Mouse (Mus musculus) limb, embryonic 11.5 days (tissue): ENCODE data around the gene Agbl5. TPM values are rescaled to one million over a fixed set of nuclear protein-coding genes. Genes with fewer than 3 reads are reported as not detected.
A peak's percentile ranks its signal among the peaks of the same experiment; 100 is the strongest.

Experiments used
- ATAC-seq: fragments of 200-750 bp; cut with Nextera tagmentation; 2 replicates; pipeline ENCODE4 v1.8.0; 2017; ENCODE audit warnings: low read depth; ENCODE audit not compliant: insufficient number of reproducible peaks, low FRiP score, low TSS enrichment
- DNase-seq: peaks from one replicate; pipeline ENCODE4 v3.0.0-alpha.2; 2015; ENCODE audit warnings: low spot score
- H3K27ac ChIP-seq: fragments of 300-500 bp; sonication (generic); replicated peaks from 2 replicates; pipeline ENCODE4 v1.5.1; 2014; ENCODE audit warnings: low read depth, mild to moderate bottlenecking, low read length
- H3K27me3 ChIP-seq: fragments of 300-500 bp; sonication (generic); 2 replicates; pipeline ENCODE4 v1.6.1; 2014; ENCODE audit warnings: mild to moderate bottlenecking, low read length, mixed read lengths; ENCODE audit not compliant: control insufficient read depth, insufficient read depth
- H3K36me3 ChIP-seq: fragments of 300-500 bp; sonication (generic); 2 replicates; pipeline ENCODE4 v1.6.1; 2014; ENCODE audit warnings: mild to moderate bottlenecking, low read length, moderate library complexity, mixed read lengths; ENCODE audit not compliant: control insufficient read depth, insufficient read depth
- H3K4me1 ChIP-seq: fragments of 300-500 bp; sonication (generic); 2 replicates; pipeline ENCODE4 v1.6.1; 2014; ENCODE audit warnings: low read length, mixed read lengths; ENCODE audit not compliant: control insufficient read depth, insufficient read depth
- H3K4me2 ChIP-seq: fragments of 300-500 bp; sonication (generic); 2 replicates; pipeline ENCODE4 v1.6.1; 2014; ENCODE audit warnings: low read depth, mild to moderate bottlenecking, moderate library complexity; ENCODE audit not compliant: severe bottlenecking
- H3K4me3 ChIP-seq: fragments of 300-500 bp; sonication (generic); 2 replicates; pipeline ENCODE4 v1.5.1; 2014; ENCODE audit warnings: low read depth, low read length
- H3K9ac ChIP-seq: fragments of 300-500 bp; sonication (generic); 2 replicates; pipeline ENCODE4 v1.6.1; 2014; ENCODE audit warnings: mild to moderate bottlenecking, low read length
- H3K9me3 ChIP-seq: fragments of 300-500 bp; sonication (generic); 2 replicates; pipeline ENCODE4 v1.6.1; 2016; ENCODE audit warnings: low read length; ENCODE audit not compliant: control insufficient read depth
- WGBS: fragments of 180-500 bp; shearing (Covaris S2); extraction: QIAGEN DNeasy Blood & Tissue Kit; methylation state at CpG from one replicate; pipeline ENCODE4 v1.1.7; 2014; 5-methylcytosine and 5-hydroxymethylcytosine counted together
- polyA plus RNA-seq: library from polyadenylated mRNA; unstranded; fragments of >200 nt; fragmentation: Nextera tagmentation; extraction: Ambion mirVana; gene quantifications from 2 replicates; pipeline ENCODE4 v1.2.1, GENCODE M21; 2014

Agbl5 gene
- polyA plus RNA-seq, 1 experiment from 2014 or later = 35.7 TPM

DNA sequence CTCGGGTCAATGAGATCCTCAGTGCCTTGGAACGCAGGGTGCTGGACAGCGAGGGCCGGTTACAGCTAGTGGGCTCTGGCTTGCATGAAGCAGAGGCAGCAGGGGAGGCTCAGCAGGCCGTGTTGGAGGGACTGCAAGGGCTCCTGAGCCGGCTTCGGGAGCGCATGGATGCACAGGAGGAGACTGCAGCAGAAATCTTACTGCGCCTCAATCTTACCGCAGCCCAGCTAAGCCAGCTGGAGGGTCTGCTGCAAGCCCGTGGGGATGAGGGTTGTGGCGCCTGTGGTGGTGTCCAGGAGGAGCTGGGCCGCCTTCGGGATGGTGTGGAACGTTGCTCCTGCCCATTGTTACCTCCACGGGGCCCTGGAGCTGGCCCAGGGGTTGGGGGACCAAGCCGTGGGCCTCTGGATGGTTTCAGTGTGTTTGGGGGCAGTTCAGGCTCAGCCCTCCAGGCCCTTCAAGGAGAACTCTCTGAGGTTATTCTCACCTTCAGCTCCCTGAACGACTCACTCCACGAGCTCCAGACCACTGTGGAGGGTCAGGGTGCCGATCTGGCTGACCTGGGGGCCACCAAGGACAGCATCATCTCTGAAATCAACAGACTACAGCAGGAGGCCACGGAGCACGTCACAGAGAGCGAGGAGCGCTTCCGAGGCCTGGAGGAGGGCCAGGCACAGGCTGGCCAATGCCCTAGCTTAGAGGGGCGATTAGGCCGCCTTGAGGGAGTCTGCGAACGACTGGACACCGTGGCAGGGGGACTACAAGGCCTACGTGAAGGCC, 29.6 kb downstream of the Agbl5 start:
- Histone ChIP-seq H3K4me3 (no peak overlapping the region), H3K27ac (no peak overlapping the region), H3K4me2 (no peak overlapping the region), H3K4me1 (peaks cover 26% of the 10 kb centered on the region), H3K27me3 (no peaks in the 10 kb centered on the region), H3K9me3 (no peaks in the 10 kb centered on the region), H3K9ac (no peak overlapping the region), H3K36me3 (peaks cover 14% of the 10 kb centered on the region; the same call in 1 of the 2 replicates)
- no peak for ATAC-seq
- WGBS = 88% methylated on average over 31 of the region's 31 CpGs
- DNase-seq = no peak

- no peaks in the 10 kb centered on the region for H3K9me3 ChIP-seq
- H3K9ac ChIP-seq = no peak overlapping the region
- H3K4me2 ChIP-seq = no peak overlapping the region
- no peak overlapping the region for H3K4me3 ChIP-seq
- peaks cover 14% of the 10 kb centered on the region; the same call in 1 of the 2 replicates for H3K36me3 ChIP-seq
- no peak for ATAC-seq
- WGBS = 78% methylated on average over 8 of the region's 8 CpGs
- no peak for DNase-seq
- H3K4me1 ChIP-seq = peaks cover 26% of the 10 kb centered on the region
- no peak overlapping the region for H3K27ac ChIP-seq
- no peaks in the 10 kb centered on the region for H3K27me3 ChIP-seq
These were observed 30.2 kb downstream of the Agbl5 start for GRCm38 (mm10) chr5:30918691-30919090.

DNA sequence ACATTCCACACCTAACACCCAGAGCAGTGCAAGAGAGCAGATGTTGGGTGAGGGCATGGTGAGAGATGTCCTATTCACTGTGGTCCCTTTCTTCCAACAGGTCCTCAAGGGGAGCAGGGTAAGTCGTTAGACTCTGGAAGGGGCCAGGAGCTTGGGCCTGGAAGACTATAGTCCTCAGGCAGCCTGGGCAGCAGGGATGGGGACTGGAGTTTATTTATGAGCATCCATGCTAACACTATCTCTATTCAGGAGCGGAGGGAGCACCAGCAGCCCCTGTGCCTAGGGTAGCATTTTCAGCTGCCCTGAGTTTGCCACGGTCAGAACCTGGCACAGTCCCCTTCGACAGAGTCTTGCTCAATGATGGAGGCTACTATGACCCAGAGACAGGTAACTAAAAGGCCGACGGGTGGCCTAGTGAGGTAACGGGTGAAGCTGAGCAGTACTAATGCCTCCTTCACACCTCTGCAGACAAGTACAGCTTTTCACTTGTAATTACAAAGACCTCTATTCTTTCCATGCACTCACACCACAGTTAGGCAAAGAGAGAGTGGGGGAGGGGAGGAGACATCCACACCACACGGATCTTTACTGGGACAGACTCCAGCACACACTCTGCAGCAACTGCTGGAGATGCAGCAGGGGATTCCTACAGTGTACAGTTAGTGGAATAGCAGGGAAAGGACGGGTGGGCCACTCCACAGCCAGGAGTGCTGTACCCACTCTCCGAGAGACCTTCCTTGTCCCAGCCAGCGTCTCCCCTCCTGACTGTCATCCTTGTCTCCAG, 31.5 kb downstream of the Agbl5 start:
- no peak overlapping the region for H3K27ac ChIP-seq
- no peak overlapping the region for H3K9ac ChIP-seq
- H3K36me3 ChIP-seq = peaks cover 14% of the 10 kb centered on the region; the same call in 1 of the 2 replicates
- ATAC-seq = no peak
- WGBS = 75% methylated on average over 11 of the region's 11 CpGs
- H3K4me1 ChIP-seq = peaks cover 17% of the 10 kb centered on the region
- H3K9me3 ChIP-seq = no peaks in the 10 kb centered on the region
- no peak for DNase-seq
- H3K27me3 ChIP-seq = no peaks in the 10 kb centered on the region
- no peak overlapping the region for H3K4me2 ChIP-seq
- no peak overlapping the region for H3K4me3 ChIP-seq

- peaks cover 14% of the 10 kb centered on the region; the same call in 1 of the 2 replicates for H3K36me3 ChIP-seq
- H3K27me3 ChIP-seq = no peaks in the 10 kb centered on the region
- H3K27ac ChIP-seq = no peak overlapping the region
- WGBS = 67% methylated on average over 19 of the region's 19 CpGs
- peaks cover 12% of the 10 kb centered on the region for H3K4me1 ChIP-seq
- no peak overlapping the region for H3K4me2 ChIP-seq
- ATAC-seq (0 out of 2 replicates have a peak, but pooled peaks have one; percentile 7), DNase-seq (no peak)
- no peak overlapping the region for H3K9ac ChIP-seq
- no peaks in the 10 kb centered on the region for H3K9me3 ChIP-seq
- H3K4me3 ChIP-seq = no peak overlapping the region
These were observed 32.1 kb downstream of the Agbl5 start for GRCm38 (mm10) chr5:30920621-30921020.

DNA sequence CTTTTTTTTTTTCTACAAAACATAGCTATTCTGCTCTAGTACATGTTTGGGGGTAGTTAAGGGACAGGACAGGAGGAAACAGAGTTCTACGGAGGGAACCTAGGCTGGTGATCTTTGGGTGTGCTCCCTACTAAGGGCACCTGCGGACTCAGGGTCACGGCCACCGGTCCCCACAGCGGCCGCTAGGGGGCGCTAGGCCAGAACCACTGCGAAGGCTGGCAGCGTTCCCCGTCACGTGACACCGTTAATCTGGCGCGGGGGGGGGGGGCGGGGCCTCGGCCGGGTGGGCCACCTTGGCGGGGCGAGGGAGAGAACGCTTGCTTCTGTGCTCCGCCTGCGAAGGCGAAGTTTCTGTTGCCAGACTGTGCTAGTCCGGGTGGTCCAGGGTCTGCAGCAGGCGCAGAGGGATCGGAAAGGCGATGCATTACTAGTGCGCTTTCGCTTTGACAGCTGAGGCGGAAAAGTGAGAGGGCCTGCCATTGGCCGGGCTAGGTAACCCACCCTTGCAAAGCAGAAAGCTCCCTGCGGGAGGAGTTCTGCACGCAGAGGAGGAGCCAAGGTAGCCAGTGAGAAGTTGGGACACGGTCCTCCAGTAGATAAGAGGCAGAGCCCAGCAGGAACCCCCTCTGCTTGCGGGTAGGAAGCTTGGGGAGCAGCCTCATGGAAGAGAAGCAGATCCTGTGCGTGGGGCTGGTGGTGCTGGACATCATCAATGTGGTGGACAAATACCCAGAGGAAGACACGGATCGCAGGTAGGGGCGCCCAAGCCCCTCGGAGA, 33.0 kb downstream of the Agbl5 start, which contains the start of gene Khk:
Gene Khk (plus strand): TSS at position 176 of the 778 bp plus-strand sequence.
- peak within 1 kb of the TSS; percentile 67 for H3K4me2 ChIP-seq
- H3K36me3 ChIP-seq = peaks cover 14% of the 10 kb centered on the region; the same call in 1 of the 2 replicates
- WGBS = under 1% methylated on average over 40 of the region's 40 CpGs
- H3K4me1 ChIP-seq = peaks cover 8% of the 10 kb centered on the region
- ATAC-seq (peak; percentile 85), DNase-seq (peak; percentile 95)
- peak within 1 kb of the TSS; percentile 71; the same call in 1 of the 2 replicates for H3K27ac ChIP-seq
- no peaks in the 10 kb centered on the region for H3K27me3 ChIP-seq
- peak within 1 kb of the TSS; percentile 37 for H3K4me3 ChIP-seq
- no peaks in the 10 kb centered on the region for H3K9me3 ChIP-seq
- peak within 1 kb of the TSS; percentile 54 for H3K9ac ChIP-seq

GRCm38 (mm10) chr5:30922581-30923041, 34.1 kb downstream of the Agbl5 start:
- Histone ChIP-seq H3K9me3 (no peaks in the 10 kb centered on the region), H3K36me3 (peaks cover 14% of the 10 kb centered on the region; the same call in 1 of the 2 replicates), H3K4me3 (no peak overlapping the region), H3K9ac (no peak overlapping the region), H3K27ac (no peak overlapping the region), H3K27me3 (no peaks in the 10 kb centered on the region), H3K4me2 (no peak overlapping the region), H3K4me1 (peaks cover 8% of the 10 kb centered on the region)
- 77% methylated on average over 10 of the region's 10 CpGs for WGBS
- DNase-seq (no peak), ATAC-seq (no peak)

GRCm38 (mm10) chr5:30923119-30923518, 34.6 kb downstream of the Agbl5 start:
- no peaks in the 10 kb centered on the region for H3K9me3 ChIP-seq
- H3K9ac ChIP-seq = no peak overlapping the region
- H3K4me1 ChIP-seq = peaks cover 8% of the 10 kb centered on the region
- no peaks in the 10 kb centered on the region for H3K27me3 ChIP-seq
- no peak for DNase-seq
- no peak overlapping the region for H3K27ac ChIP-seq
- no peak overlapping the region for H3K4me2 ChIP-seq
- 89% methylated on average over 6 of the region's 6 CpGs for WGBS
- peaks cover 10% of the 10 kb centered on the region; the same call in 1 of the 2 replicates for H3K36me3 ChIP-seq
- H3K4me3 ChIP-seq = no peak overlapping the region
- no peak for ATAC-seq

DNA sequence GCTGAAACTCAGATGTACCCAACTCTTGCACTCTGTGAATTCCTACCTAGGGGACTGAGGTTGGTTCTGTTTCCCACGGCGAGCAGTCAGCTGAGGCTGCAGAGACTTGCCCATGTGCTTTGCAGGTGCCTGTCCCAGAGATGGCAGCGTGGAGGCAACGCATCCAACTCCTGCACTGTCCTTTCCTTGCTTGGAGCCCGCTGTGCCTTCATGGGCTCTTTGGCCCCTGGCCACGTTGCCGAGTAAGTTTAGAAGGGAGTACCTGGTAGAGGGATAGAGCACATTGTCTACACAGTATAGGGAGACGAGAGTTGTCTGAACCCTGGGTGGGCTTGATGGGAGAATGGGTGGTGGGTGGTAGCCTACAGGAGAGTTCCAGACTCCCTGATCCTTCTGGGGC, 36.1 kb downstream of the Agbl5 start:
- Histone ChIP-seq H3K36me3 (peaks cover 3% of the 10 kb centered on the region; the same call in 1 of the 2 replicates), H3K9me3 (no peaks in the 10 kb centered on the region), H3K27me3 (no peaks in the 10 kb centered on the region), H3K27ac (no peak overlapping the region), H3K4me2 (no peak overlapping the region), H3K4me1 (peaks cover 8% of the 10 kb centered on the region), H3K4me3 (no peak overlapping the region), H3K9ac (no peak overlapping the region)
- ATAC-seq (no peak), DNase-seq (no peak)
- 78% methylated on average over 8 of the region's 8 CpGs for WGBS
